Mouse (Mus musculus) hindbrain, embryonic 16.5 days (tissue): ENCODE measurements around the gene Cyp4f13. TPM values are rescaled to one million over a fixed set of nuclear protein-coding genes. Genes with fewer than 3 reads are reported as not detected.

ENCODE experiments used
- ATAC-seq: fragments of 200-750 bp; cut with Nextera tagmentation; 2 replicates; pipeline ENCODE4 v1.8.0; 2017; ENCODE audit warnings: moderate TSS enrichment, moderate library complexity
- H3K27ac ChIP-seq: fragments of 300-500 bp; sonication (generic); 2 replicates; pipeline ENCODE4 v1.5.1; 2014; ENCODE audit warnings: low read depth, mild to moderate bottlenecking, control low read depth, low read length, moderate library complexity
- H3K27me3 ChIP-seq: fragments of 300-500 bp; sonication (generic); replicated peaks from 2 replicates; pipeline ENCODE4 v1.6.1; 2014; ENCODE audit warnings: low read length; ENCODE audit not compliant: control insufficient read depth, insufficient read depth
- H3K36me3 ChIP-seq: fragments of 300-500 bp; sonication (generic); 2 replicates; pipeline ENCODE4 v1.6.1; 2014; ENCODE audit warnings: mild to moderate bottlenecking, low read length, moderate library complexity, mixed read lengths; ENCODE audit not compliant: control insufficient read depth, insufficient read depth
- H3K4me1 ChIP-seq: fragments of 300-500 bp; sonication (generic); 2 replicates; pipeline ENCODE4 v1.6.1; 2014; ENCODE audit warnings: low read depth, low read length; ENCODE audit not compliant: control insufficient read depth, insufficient read depth
- H3K4me2 ChIP-seq: fragments of 300-500 bp; sonication (generic); 2 replicates; pipeline ENCODE4 v1.6.1; 2014; ENCODE audit warnings: mild to moderate bottlenecking, low read length, control low read depth, moderate library complexity
- H3K4me3 ChIP-seq: fragments of 300-500 bp; sonication (generic); 2 replicates; pipeline ENCODE4 v1.5.1; 2014; ENCODE audit warnings: mild to moderate bottlenecking, low read length, control low read depth, moderate library complexity
- H3K9ac ChIP-seq: fragments of 300-500 bp; sonication (generic); 2 replicates; pipeline ENCODE4 v1.6.1; 2014; ENCODE audit warnings: low read depth, mild to moderate bottlenecking, control low read depth, low read length, moderate library complexity
- H3K9me3 ChIP-seq: fragments of 300-500 bp; sonication (generic); 2 replicates; pipeline ENCODE4 v1.6.1; 2014; ENCODE audit warnings: mild to moderate bottlenecking, low read length, moderate library complexity; ENCODE audit not compliant: control insufficient read depth
- WGBS: fragments of 180-500 bp; shearing (Covaris S2); extraction: QIAGEN DNeasy Blood & Tissue Kit; methylation state at CpG from one replicate; pipeline ENCODE4 v1.1.7; 2014; 5-methylcytosine and 5-hydroxymethylcytosine counted together
- polyA plus RNA-seq: library from polyadenylated mRNA; unstranded; fragments of >200 nt; fragmentation: Nextera tagmentation; extraction: Ambion mirVana; gene quantifications from 2 replicates; pipeline ENCODE4 v1.2.1, GENCODE M21; 2015

Gene Cyp4f13
- polyA plus RNA-seq, result 8.8 and 9.6 TPM in 2 replicates

GRCm38 (mm10) chr17:32947215-32947914, at the start of gene Cyp4f13:
TSS of gene Cyp4f13 (minus strand) at chr17:32947402.
- 38% methylated on average over 12 of the region's 12 CpGs for WGBS
- Histone ChIP-seq H3K4me2 (peak within 1 kb of the TSS; percentile 78), H3K4me1 (peaks cover 6% of the 10 kb centered on the region), H3K27me3 (no peaks in the 10 kb centered on the region), H3K27ac (peak within 1 kb of the TSS; percentile 36), H3K9ac (peak within 1 kb of the TSS; percentile 64), H3K9me3 (no peaks in the 10 kb centered on the region), H3K36me3 (no peaks in the 10 kb centered on the region), H3K4me3 (peak within 1 kb of the TSS; percentile 49)
- ATAC-seq, result peak; percentile 98

GRCm38 (mm10) chr17:32992699-32993474, 45.7 kb upstream of the Cyp4f13 start, which contains the start of gene Zfp952:
TSS of gene Zfp952 (plus strand) at chr17:32993129.
- under 1% methylated on average over 21 of the region's 21 CpGs for WGBS
- Histone ChIP-seq H3K9me3 (peaks cover 6% of the 10 kb centered on the region), H3K9ac (peak within 1 kb of the TSS; percentile 65), H3K4me2 (peak within 1 kb of the TSS; percentile 93), H3K4me1 (peaks cover 7% of the 10 kb centered on the region), H3K36me3 (peaks cover 18% of the 10 kb centered on the region), H3K4me3 (peak within 1 kb of the TSS; percentile 54), H3K27ac (peak within 1 kb of the TSS; percentile 77), H3K27me3 (no peaks in the 10 kb centered on the region)
- peak; percentile 99 for ATAC-seq

- H3K9ac ChIP-seq, result peak overlapping the region; percentile 63
- WGBS, result 73% methylated on average over 12 of the region's 12 CpGs
- H3K4me1 ChIP-seq, result peaks cover 7% of the 10 kb centered on the region
- no peak for ATAC-seq
- peak overlapping the region; percentile 93 for H3K4me2 ChIP-seq
- no peaks in the 10 kb centered on the region for H3K27me3 ChIP-seq
- no peak overlapping the region for H3K27ac ChIP-seq
- H3K9me3 ChIP-seq, result peaks cover 6% of the 10 kb centered on the region
- H3K36me3 ChIP-seq, result peaks cover 18% of the 10 kb centered on the region
- peak overlapping the region; percentile 54 for H3K4me3 ChIP-seq
These were observed 44.9 kb upstream of the Cyp4f13 start for GRCm38 (mm10) chr17:32991965-32992698.

GRCm38 (mm10) chr17:32986301-32986700, 39.1 kb upstream of the Cyp4f13 start:
- Histone ChIP-seq H3K9me3 (peaks cover 2% of the 10 kb centered on the region; the same call in 1 of the 2 replicates), H3K36me3 (no peaks in the 10 kb centered on the region), H3K27ac (no peak overlapping the region), H3K9ac (no peak overlapping the region), H3K4me2 (no peak overlapping the region), H3K4me1 (no peaks in the 10 kb centered on the region), H3K27me3 (no peaks in the 10 kb centered on the region), H3K4me3 (no peak overlapping the region)
- 72% methylated on average over 4 of the region's 4 CpGs for WGBS
- ATAC-seq, result no peak

GRCm38 (mm10) chr17:32981361-32981760, 34.2 kb upstream of the Cyp4f13 start:
- no peak overlapping the region for H3K4me3 ChIP-seq
- ATAC-seq, result no peak
- no peak overlapping the region for H3K27ac ChIP-seq
- WGBS, result 87% methylated on average over 4 of the region's 4 CpGs
- no peaks in the 10 kb centered on the region for H3K4me1 ChIP-seq
- no peak overlapping the region for H3K9ac ChIP-seq
- no peaks in the 10 kb centered on the region for H3K27me3 ChIP-seq
- no peak overlapping the region for H3K4me2 ChIP-seq
- H3K36me3 ChIP-seq, result peaks cover 31% of the 10 kb centered on the region
- H3K9me3 ChIP-seq, result peaks cover 2% of the 10 kb centered on the region; the same call in 1 of the 2 replicates

GRCm38 (mm10) chr17:32965623-32966290, 18.6 kb upstream of the Cyp4f13 start, which contains the start of gene Zfp472:
TSS of gene Zfp472 (plus strand) at chr17:32965814.
- no peaks in the 10 kb centered on the region for H3K36me3 ChIP-seq
- H3K4me2 ChIP-seq, result peak within 1 kb of the TSS; percentile 95
- H3K27ac ChIP-seq, result peak within 1 kb of the TSS; percentile 78
- WGBS, result under 1% methylated on average over 33 of the region's 33 CpGs
- no peaks in the 10 kb centered on the region for H3K9me3 ChIP-seq
- peak; percentile 100 for ATAC-seq
- H3K9ac ChIP-seq, result peak within 1 kb of the TSS; percentile 74
- peak within 1 kb of the TSS; percentile 78 for H3K4me3 ChIP-seq
- H3K4me1 ChIP-seq, result peaks cover 12% of the 10 kb centered on the region
- no peaks in the 10 kb centered on the region for H3K27me3 ChIP-seq

GRCm38 (mm10) chr17:32965253-32965622, 18.0 kb upstream of the Cyp4f13 start:
- H3K27ac ChIP-seq, result peak overlapping the region; percentile 48
- H3K27me3 ChIP-seq, result no peaks in the 10 kb centered on the region
- no peaks in the 10 kb centered on the region for H3K9me3 ChIP-seq
- WGBS, result under 1% methylated on average over 14 of the region's 14 CpGs
- peaks cover 12% of the 10 kb centered on the region for H3K4me1 ChIP-seq
- ATAC-seq, result peak; percentile 84
- H3K9ac ChIP-seq, result peak overlapping the region; percentile 69
- H3K4me2 ChIP-seq, result peak overlapping the region; percentile 95
- no peaks in the 10 kb centered on the region for H3K36me3 ChIP-seq
- H3K4me3 ChIP-seq, result peak overlapping the region; percentile 78

GRCm38 (mm10) chr17:32951441-32951840, 4.2 kb upstream of the Cyp4f13 start:
- Histone ChIP-seq H3K4me3 (no peak overlapping the region), H3K36me3 (no peaks in the 10 kb centered on the region), H3K4me1 (peaks cover 5% of the 10 kb centered on the region), H3K27me3 (no peaks in the 10 kb centered on the region), H3K27ac (no peak overlapping the region), H3K9ac (no peak overlapping the region), H3K9me3 (no peaks in the 10 kb centered on the region), H3K4me2 (no peak overlapping the region)
- ATAC-seq, result no peak
- WGBS, result 32% methylated on average over 15 of the region's 16 CpGs
